8 mouse cellular contexts compared by ENCODE assay signal in the genomic region with DNA sequence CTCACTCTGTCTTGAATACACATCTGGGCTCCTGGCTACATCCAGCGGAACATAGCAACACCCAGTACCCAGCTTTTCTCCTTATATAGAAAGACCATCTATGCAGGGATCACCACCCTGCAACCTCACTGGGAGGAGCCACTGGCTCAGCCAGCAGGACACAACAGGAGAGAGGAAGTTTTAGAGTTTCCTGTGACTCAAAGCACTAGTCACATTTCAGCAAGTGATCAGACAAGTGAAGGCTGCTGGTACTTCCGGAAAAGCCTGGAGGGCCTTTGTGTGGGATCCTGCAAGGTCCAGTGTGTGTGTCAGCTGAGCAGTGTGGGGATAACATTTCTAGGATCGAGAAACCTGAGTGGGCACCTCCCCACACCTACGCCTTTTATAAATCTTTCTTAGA. TPM values are rescaled to one million over a fixed set of nuclear protein-coding genes. Genes with fewer than 3 reads are reported as not detected.
DNase-seq lines count a peak whose midpoint lies in the region; TF ChIP-seq lines count a peak whose summit lies in the region.

No protein-coding gene starts in this region.

- no peak overlapping the region for H3ac ChIP-seq in myocyte (ENCODE audit: control insufficient read depth, insufficient read length)

- WGBS in heart, embryonic 10.5 days = 43% methylated on average over 4 of the region's 4 CpGs

- peak; percentile 45 for TF ChIP-seq POLR2A in myocyte (IDR thresholded peaks at IDR 0.05; ENCODE audit: insufficient read length, low read depth)

- H3K27ac ChIP-seq in ES-E14 (ENCODE audit: insufficient read depth, low read depth, low read length, poor library complexity, severe bottlenecking) = peak overlapping the region; percentile 92
- peak overlapping the region; percentile 77 for H3K27ac ChIP-seq in heart, embryonic 10.5 days

- H3K4me2 ChIP-seq in myocyte (ENCODE audit: low read depth) = peak overlapping the region; percentile 92

- no peak overlapping the region for H3K4me3 ChIP-seq in ES-E14 (ENCODE audit: insufficient read depth in 1 of 2, low read depth in 1 of 2, low read length in 2 of 2, poor library complexity in 1 of 2, severe bottlenecking in 1 of 2)
- no peak overlapping the region for H3K4me3 ChIP-seq in heart, embryonic 10.5 days
- H3K4me3 ChIP-seq in myocyte = no peak overlapping the region

- no peaks in the 10 kb centered on the region for H3K27me3 ChIP-seq in heart, embryonic 10.5 days (ENCODE audit: insufficient read depth, poor library complexity, severe bottlenecking)
- no peaks in the 10 kb centered on the region for H3K27me3 ChIP-seq in myocyte (ENCODE audit: control insufficient read depth, insufficient read depth, insufficient read length)

- H3K36me3 ChIP-seq in ES-E14 (ENCODE audit: control insufficient read depth, insufficient read depth, low read length, poor library complexity, severe bottlenecking) (no peaks in the 10 kb centered on the region), myocyte (ENCODE audit: control insufficient read depth, insufficient read depth) (peaks cover under 1% of the 10 kb centered on the region)
- no peaks in the 10 kb centered on the region for H3K36me3 ChIP-seq in heart, embryonic 10.5 days

- no peaks in the 10 kb centered on the region for H3K9me3 ChIP-seq in ES-E14 (ENCODE audit: control insufficient read depth, insufficient read depth, low read depth, low read length)
- H3K9me3 ChIP-seq in heart, embryonic 10.5 days = no peaks in the 10 kb centered on the region

- H3K79me2 ChIP-seq in myocyte (ENCODE audit: control insufficient read depth, insufficient read depth) = peaks cover 3% of the 10 kb centered on the region

- in situ Hi-C loops in ES-E14 (cut with MboI; ENCODE audit: low sequenced_read_pairs in 2 of 2, unreplicated experiment in 2 of 2) = no loop called here

- peak; percentile 93 for DNase-seq in 3T3-L1 (ENCODE audit: low read depth, low spot score)
- no peak for DNase-seq in ES-E14 (ENCODE audit: low read depth, low spot score)
- no peak for DNase-seq in heart, embryonic 10.5 days (ENCODE audit: low spot score)
- DNase-seq in kidney, postnatal 25 days = peak; percentile 30 to 66
- no peak for DNase-seq in frontal cortex, postnatal 14 days (ENCODE audit: low spot score in 2 of 2)
- DNase-seq in spleen, adult 18-20 months = no peak
- DNase-seq in retina, embryonic 14.5 days (ENCODE audit: low spot score) = no peak

- H3K9ac ChIP-seq in ES-E14 (ENCODE audit: insufficient read depth, low read depth, low read length, poor library complexity, severe bottlenecking) = no peak overlapping the region; the same call in 1 of the 2 replicates

- peaks cover 30 to 53% of the 10 kb centered on the region in 2 experiments for H3K4me1 ChIP-seq in ES-E14 (ENCODE audit: control insufficient read depth in 2 of 2, insufficient read depth in 2 of 2, low read length in 2 of 2, poor library complexity in 1 of 2)
- H3K4me1 ChIP-seq in heart, embryonic 10.5 days = peaks cover 47% of the 10 kb centered on the region

TF ChIP-seq in ES-E14, 5 proteins besides CTCF, POLR2A, EP300 and RAD21:
- no peak for TF ChIP-seq CHD2 (IDR thresholded peaks at IDR 0.05; ENCODE audit: low read depth, low read length)
- no peak for TF ChIP-seq HCFC1 (IDR thresholded peaks at IDR 0.05; ENCODE audit: borderline replicate concordance, insufficient read depth, low read length)
- no peak for TF ChIP-seq ZNF384 (IDR thresholded peaks at IDR 0.05; ENCODE audit: low read depth, low read length)
- TF ChIP-seq ZC3H11A (IDR thresholded peaks at IDR 0.05; ENCODE audit: borderline replicate concordance, low read depth, low read length) = no peak
- TF ChIP-seq MAFK (IDR thresholded peaks at IDR 0.05; ENCODE audit: insufficient read depth, low read depth, low read length) = no peak

TF ChIP-seq in myocyte, 11 proteins besides CTCF, POLR2A, EP300 and RAD21:
- TF ChIP-seq SRF (IDR thresholded peaks at IDR 0.05; ENCODE audit: control insufficient read depth, insufficient read length, low read depth) (peak; percentile 91), TCF12 (IDR thresholded peaks at IDR 0.05; ENCODE audit: insufficient read depth, poor library complexity, severe bottlenecking) (no peak), CEBPB (IDR thresholded peaks at IDR 0.05; ENCODE audit: insufficient read depth, poor library complexity, severe bottlenecking) (0 out of 2 replicates have a peak, but pooled peaks have one; percentile 14), USF1 (IDR thresholded peaks at IDR 0.05; ENCODE audit: low read depth) (no peak), POLR2AphosphoS2 (IDR thresholded peaks at IDR 0.05; ENCODE audit: insufficient read length, low read depth) (peak; percentile 38), MYOD1 (IDR thresholded peaks at IDR 0.05; ENCODE audit: control insufficient read depth in 1 of 3, insufficient read length in 2 of 3, low read depth in 2 of 3) (peak in 2 of 3 experiments; percentile 22 to 41)

RNA-seq across cellular contexts. Expression of gene Tubd1, which starts 32.4 kb away (rescaled TPM):
- 3.0 and 6.5 TPM in 2 replicates for total RNA-seq in ES-E14 (2012; rRNA removed)
- 11.8 and 12.8 TPM in 2 replicates for polyA plus RNA-seq in heart, embryonic 10.5 days (2016; fragmentation: Nextera tagmentation; extraction: Ambion mirVana)
- 6.6 TPM for polyA plus RNA-seq in myocyte (2012; fragmentation: generic; extraction: Trizol)

RNA-seq across cellular contexts. Expression of gene Rps6kb1, which starts 32.6 kb away (rescaled TPM):
- 41.4 and 43.1 TPM in 2 replicates for total RNA-seq in ES-E14 (2012; rRNA removed)
- 54.3 and 60.4 TPM in 2 replicates for polyA plus RNA-seq in heart, embryonic 10.5 days (2016; fragmentation: Nextera tagmentation; extraction: Ambion mirVana)
- 13.0 TPM for polyA plus RNA-seq in myocyte (2012; fragmentation: generic; extraction: Trizol)

Comparison
In these comparisons a context has a peak if more than half of its experiments do, and no peak if none do; other contexts are left out.
1. DNase-seq: peak in 3T3-L1 (single experiment) and kidney, postnatal 25 days (2 of 2); none in ES-E14 (single experiment), heart, embryonic 10.5 days (single experiment), frontal cortex, postnatal 14 days (0 of 2), spleen, adult 18-20 months (0 of 2) and retina, embryonic 14.5 days (single experiment).